Mouse (Mus musculus): ENCODE measurements around the gene Gm17535. TPM values are rescaled to one million over a fixed set of nuclear protein-coding genes. Genes with fewer than 3 reads are reported as not detected.
"Not testable (repeated sequence)": the region's sequence is repeated elsewhere in the genome, so short reads cannot be mapped to it uniquely, and the experiment has no call there.

The Gm17535 gene
- not detected in 2 replicates for polyA plus RNA-seq (2014; fragmentation: Nextera tagmentation; extraction: Ambion mirVana)

- H3K27me3 ChIP-seq (ENCODE audit: control insufficient read depth, insufficient read depth, low read length); H3K4me2 ChIP-seq (ENCODE audit: low read length); H3K4me3 ChIP-seq (replicated peaks; ENCODE audit: low read depth, low read length); H3K9me3 ChIP-seq (ENCODE audit: control insufficient read depth, low read length); H3K9ac ChIP-seq (replicated peaks; ENCODE audit: low read length); DNase-seq; H3K36me3 ChIP-seq (ENCODE audit: control insufficient read depth, insufficient read depth, low read length); ATAC-seq (ENCODE audit: low FRiP score, low TSS enrichment); H3K27ac ChIP-seq (replicated peaks; ENCODE audit: low read depth, low read length); H3K4me1 ChIP-seq (ENCODE audit: control insufficient read depth, insufficient read depth, low read length): not testable (repeated sequence)
- WGBS, result no CpG with 5 or more reads among the region's 8 CpGs
Measured at GRCm38 (mm10) chr9:3034299-3034698, at the start of gene Gm17535. Gene Gm17535, plus strand, starts transcription at chr9:3034599.

GRCm38 (mm10) chr9:3000445-3000972 is 33.9 kb upstream of the Gm17535 start, which contains the start of gene Gm10722:
Gene Gm10722, plus strand, starts transcription at chr9:3000922.
- H3K27me3 ChIP-seq (ENCODE audit: control insufficient read depth, insufficient read depth, low read length); H3K4me1 ChIP-seq (ENCODE audit: control insufficient read depth, insufficient read depth, low read length); H3K4me2 ChIP-seq (ENCODE audit: low read length); H3K4me3 ChIP-seq (replicated peaks; ENCODE audit: low read depth, low read length); ATAC-seq (ENCODE audit: low FRiP score, low TSS enrichment); H3K9ac ChIP-seq (replicated peaks; ENCODE audit: low read length); H3K36me3 ChIP-seq (ENCODE audit: control insufficient read depth, insufficient read depth, low read length); H3K9me3 ChIP-seq (ENCODE audit: control insufficient read depth, low read length); H3K27ac ChIP-seq (replicated peaks; ENCODE audit: low read depth, low read length): not testable (repeated sequence)
- 69% methylated on average over 12 of the region's 12 CpGs for WGBS
- peak; percentile 19 for DNase-seq

- not testable (repeated sequence) for ATAC-seq (ENCODE audit: low FRiP score, low TSS enrichment); H3K4me3 ChIP-seq (replicated peaks; ENCODE audit: low read depth, low read length); H3K4me1 ChIP-seq (ENCODE audit: control insufficient read depth, insufficient read depth, low read length); H3K9ac ChIP-seq (replicated peaks; ENCODE audit: low read length); H3K36me3 ChIP-seq (ENCODE audit: control insufficient read depth, insufficient read depth, low read length); DNase-seq; H3K27ac ChIP-seq (replicated peaks; ENCODE audit: low read depth, low read length); H3K27me3 ChIP-seq (ENCODE audit: control insufficient read depth, insufficient read depth, low read length); H3K9me3 ChIP-seq (ENCODE audit: control insufficient read depth, low read length); H3K4me2 ChIP-seq (ENCODE audit: low read length)
- 65% methylated on average over 8 of the region's 8 CpGs for WGBS
Measured at GRCm38 (mm10) chr9:3001006-3001405, 33.4 kb upstream of the Gm17535 start.

GRCm38 (mm10) chr9:3001948-3002659 is 32.3 kb upstream of the Gm17535 start:
- not testable (repeated sequence) for H3K4me1 ChIP-seq (ENCODE audit: control insufficient read depth, insufficient read depth, low read length)

GRCm38 (mm10) chr9:3002794-3003396 is 31.5 kb upstream of the Gm17535 start, which contains the start of gene Gm11168:
Gene Gm11168, plus strand, starts transcription at chr9:3003346.
- not testable (repeated sequence) for DNase-seq; H3K4me2 ChIP-seq (ENCODE audit: low read length); H3K9ac ChIP-seq (replicated peaks; ENCODE audit: low read length); H3K36me3 ChIP-seq (ENCODE audit: control insufficient read depth, insufficient read depth, low read length); H3K27me3 ChIP-seq (ENCODE audit: control insufficient read depth, insufficient read depth, low read length); H3K27ac ChIP-seq (replicated peaks; ENCODE audit: low read depth, low read length); H3K4me3 ChIP-seq (replicated peaks; ENCODE audit: low read depth, low read length); ATAC-seq (ENCODE audit: low FRiP score, low TSS enrichment); H3K9me3 ChIP-seq (ENCODE audit: control insufficient read depth, low read length); H3K4me1 ChIP-seq (ENCODE audit: control insufficient read depth, insufficient read depth, low read length)
- WGBS, result 77% methylated on average over 6 of the region's 14 CpGs

More at GRCm38 (mm10) chr9:3001948-3002659, 32.3 kb upstream of the Gm17535 start:
- 58% methylated on average over 8 of the region's 11 CpGs for WGBS
- H3K27me3 ChIP-seq (ENCODE audit: control insufficient read depth, insufficient read depth, low read length); H3K9me3 ChIP-seq (ENCODE audit: control insufficient read depth, low read length); H3K4me3 ChIP-seq (replicated peaks; ENCODE audit: low read depth, low read length); H3K27ac ChIP-seq (replicated peaks; ENCODE audit: low read depth, low read length); H3K9ac ChIP-seq (replicated peaks; ENCODE audit: low read length); H3K36me3 ChIP-seq (ENCODE audit: control insufficient read depth, insufficient read depth, low read length); H3K4me2 ChIP-seq (ENCODE audit: low read length): not testable (repeated sequence)
- peak; percentile 88 for ATAC-seq (ENCODE audit: low FRiP score, low TSS enrichment)
- DNase-seq, result peak; percentile 37

- H3K4me1 ChIP-seq (ENCODE audit: control insufficient read depth, insufficient read depth, low read length); H3K9ac ChIP-seq (replicated peaks; ENCODE audit: low read length); H3K4me2 ChIP-seq (ENCODE audit: low read length); DNase-seq; H3K36me3 ChIP-seq (ENCODE audit: control insufficient read depth, insufficient read depth, low read length); H3K27ac ChIP-seq (replicated peaks; ENCODE audit: low read depth, low read length); H3K9me3 ChIP-seq (ENCODE audit: control insufficient read depth, low read length); H3K4me3 ChIP-seq (replicated peaks; ENCODE audit: low read depth, low read length); H3K27me3 ChIP-seq (ENCODE audit: control insufficient read depth, insufficient read depth, low read length): not testable (repeated sequence)
- 0 out of 2 replicates have a peak, but pooled peaks have one; percentile 2 for ATAC-seq (ENCODE audit: low FRiP score, low TSS enrichment)
- 88% methylated on average over 1 of the region's 5 CpGs for WGBS
Measured at GRCm38 (mm10) chr9:3006179-3006578, 28.2 kb upstream of the Gm17535 start.

- not testable (repeated sequence) for H3K27me3 ChIP-seq (ENCODE audit: control insufficient read depth, insufficient read depth, low read length); H3K4me1 ChIP-seq (ENCODE audit: control insufficient read depth, insufficient read depth, low read length); H3K4me2 ChIP-seq (ENCODE audit: low read length); H3K9ac ChIP-seq (replicated peaks; ENCODE audit: low read length); H3K36me3 ChIP-seq (ENCODE audit: control insufficient read depth, insufficient read depth, low read length); H3K27ac ChIP-seq (replicated peaks; ENCODE audit: low read depth, low read length); H3K9me3 ChIP-seq (ENCODE audit: control insufficient read depth, low read length); DNase-seq; H3K4me3 ChIP-seq (replicated peaks; ENCODE audit: low read depth, low read length)
- WGBS, result 70% methylated on average over 7 of the region's 8 CpGs
- ATAC-seq (ENCODE audit: low FRiP score, low TSS enrichment), result peak; percentile 76
Measured at GRCm38 (mm10) chr9:3006636-3007035, 27.8 kb upstream of the Gm17535 start.

- H3K27ac ChIP-seq (replicated peaks; ENCODE audit: low read depth, low read length); H3K9ac ChIP-seq (replicated peaks; ENCODE audit: low read length); H3K4me2 ChIP-seq (ENCODE audit: low read length); H3K36me3 ChIP-seq (ENCODE audit: control insufficient read depth, insufficient read depth, low read length); H3K4me3 ChIP-seq (replicated peaks; ENCODE audit: low read depth, low read length); ATAC-seq (ENCODE audit: low FRiP score, low TSS enrichment); H3K9me3 ChIP-seq (ENCODE audit: control insufficient read depth, low read length); H3K27me3 ChIP-seq (ENCODE audit: control insufficient read depth, insufficient read depth, low read length); H3K4me1 ChIP-seq (ENCODE audit: control insufficient read depth, insufficient read depth, low read length): not testable (repeated sequence)
- 80% methylated on average over 7 of the region's 9 CpGs for WGBS
- DNase-seq, result peak; percentile 0
Measured at GRCm38 (mm10) chr9:3007272-3007671, 27.1 kb upstream of the Gm17535 start.

Measured in midbrain, embryonic 14.5 days (tissue).